Mouse (Mus musculus): ENCODE measurements around the gene Ano4. TPM values are rescaled to one million over a fixed set of nuclear protein-coding genes. Genes with fewer than 3 reads are reported as not detected.

The Ano4 gene
- polyA plus RNA-seq, 1 experiment, result not detected

DNA sequence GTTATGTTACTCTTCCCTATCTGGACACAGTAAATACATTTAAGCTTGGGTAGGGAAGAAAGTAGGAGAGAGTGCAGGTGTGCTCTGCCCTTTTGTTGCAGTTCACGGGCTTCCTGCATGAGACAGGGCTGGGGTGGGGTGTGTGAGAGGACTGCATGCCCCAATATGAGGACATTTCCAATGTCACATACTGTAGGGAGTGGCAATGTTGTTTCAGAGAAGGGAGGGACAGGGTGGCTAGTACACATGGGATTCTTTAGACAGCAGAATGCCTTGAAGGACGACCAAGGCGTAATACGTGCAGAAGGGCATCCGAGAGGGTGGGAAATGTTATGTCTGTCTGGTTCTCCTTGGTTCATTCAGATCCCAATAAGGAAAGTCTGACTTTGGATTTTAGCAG, 18.2 kb downstream of the Ano4 start:
- H3K79me2 ChIP-seq (ENCODE audit: control insufficient read depth, insufficient read depth), result no peaks in the 10 kb centered on the region
- TF ChIP-seq MYOG (IDR thresholded peaks at IDR 0.05; ENCODE audit: control insufficient read depth, extremely low read depth, insufficient read length) (no peak), MYOD1 (IDR thresholded peaks at IDR 0.05; ENCODE audit: control insufficient read depth, insufficient read length, low read depth) (no peak), FOSL1 (IDR thresholded peaks at IDR 0.05; ENCODE audit: insufficient read depth, low read length, poor library complexity, severe bottlenecking) (no peak), MAX (IDR thresholded peaks at IDR 0.05) (no peak)
- H3K79me3 ChIP-seq (ENCODE audit: low read depth), result no peaks in the 10 kb centered on the region
- no peaks in the 10 kb centered on the region for H3K36me3 ChIP-seq (ENCODE audit: control insufficient read depth, insufficient read depth)
- H3K4me3 ChIP-seq (ENCODE audit: insufficient read depth, poor library complexity, severe bottlenecking), result no peak overlapping the region
- peaks cover 3% of the 10 kb centered on the region for H3K27me3 ChIP-seq (ENCODE audit: control insufficient read depth, insufficient read depth, insufficient read length)
- H3ac ChIP-seq (ENCODE audit: control insufficient read depth, insufficient read length, low read depth), result no peak overlapping the region

DNA sequence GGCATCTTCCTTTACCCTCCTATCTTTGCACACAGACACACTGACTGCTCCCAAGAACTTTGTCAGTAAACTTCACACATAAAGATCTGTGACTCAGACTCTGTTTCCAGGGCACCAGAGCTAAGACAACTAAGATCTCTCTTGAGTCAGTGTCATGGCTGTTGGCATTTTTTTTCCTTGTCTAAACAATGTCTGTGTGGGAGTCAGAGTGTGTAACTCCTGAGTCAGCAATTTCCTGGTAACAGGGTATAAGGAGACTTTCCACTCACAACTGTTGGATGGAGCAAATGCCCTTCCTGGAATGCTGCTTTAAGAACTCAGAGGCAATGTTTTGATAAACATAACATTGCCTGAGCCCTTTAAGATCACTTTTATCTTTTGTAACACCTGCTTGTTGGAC, 37.0 kb downstream of the Ano4 start:
- no peak for TF ChIP-seq FOSL1 (IDR thresholded peaks at IDR 0.05; ENCODE audit: insufficient read depth, low read length, poor library complexity, severe bottlenecking)
- TF ChIP-seq CEBPB (IDR thresholded peaks at IDR 0.05; ENCODE audit: low read depth), result no peak
- no peak for TF ChIP-seq CTCF (IDR thresholded peaks at IDR 0.05; ENCODE audit: control insufficient read depth, insufficient read depth, insufficient read length)
- no peak for TF ChIP-seq USF1 (IDR thresholded peaks at IDR 0.05; ENCODE audit: low read depth)
- TF ChIP-seq MYOD1 (IDR thresholded peaks at IDR 0.05; ENCODE audit: control insufficient read depth, insufficient read length, low read depth), result no peak
- no peak for TF ChIP-seq MAX (IDR thresholded peaks at IDR 0.05)
- no peak for TF ChIP-seq MYOG (IDR thresholded peaks at IDR 0.05; ENCODE audit: control insufficient read depth, extremely low read depth, insufficient read length)
- Histone ChIP-seq H3K79me2 (ENCODE audit: control insufficient read depth, insufficient read depth) (no peaks in the 10 kb centered on the region), H3K4me3 (ENCODE audit: insufficient read depth, poor library complexity, severe bottlenecking) (no peak overlapping the region), H3K27me3 (ENCODE audit: control insufficient read depth, insufficient read depth, insufficient read length) (no peaks in the 10 kb centered on the region), H3ac (ENCODE audit: control insufficient read depth, insufficient read length, low read depth) (no peak overlapping the region), H3K79me3 (ENCODE audit: low read depth) (no peaks in the 10 kb centered on the region), H3K36me3 (ENCODE audit: control insufficient read depth, insufficient read depth) (no peaks in the 10 kb centered on the region)

DNA sequence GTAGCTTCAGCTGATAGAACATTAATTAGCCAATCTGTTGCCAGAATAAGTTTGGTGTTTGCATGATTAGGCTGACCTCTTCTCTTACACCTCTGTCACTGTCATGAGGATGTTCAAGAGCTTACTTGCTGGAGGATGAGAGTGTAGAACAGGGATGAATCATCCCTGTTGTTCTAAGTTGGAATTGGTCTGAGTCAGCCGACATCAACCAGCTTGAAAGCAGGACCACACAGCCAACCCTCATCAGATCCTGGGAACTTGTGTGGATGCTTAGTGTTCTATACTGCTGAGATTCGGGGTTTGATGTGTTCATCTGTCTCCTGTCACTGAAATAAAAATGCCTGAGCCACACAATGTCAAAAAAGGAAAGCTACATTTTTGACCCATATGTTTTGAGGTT, 44.2 kb downstream of the Ano4 start:
- H3K79me3 ChIP-seq (ENCODE audit: low read depth), result no peaks in the 10 kb centered on the region
- no peaks in the 10 kb centered on the region for H3K36me3 ChIP-seq (ENCODE audit: control insufficient read depth, insufficient read depth)
- H3K79me2 ChIP-seq (ENCODE audit: control insufficient read depth, insufficient read depth), result no peaks in the 10 kb centered on the region
- TF ChIP-seq USF1 (IDR thresholded peaks at IDR 0.05; ENCODE audit: low read depth) (no peak), CEBPB (IDR thresholded peaks at IDR 0.05; ENCODE audit: low read depth) (no peak), CTCF (IDR thresholded peaks at IDR 0.05; ENCODE audit: control insufficient read depth, insufficient read depth, insufficient read length) (no peak), MYOD1 (IDR thresholded peaks at IDR 0.05; ENCODE audit: control insufficient read depth, insufficient read length, low read depth) (no peak), MAX (IDR thresholded peaks at IDR 0.05) (no peak), FOSL1 (IDR thresholded peaks at IDR 0.05; ENCODE audit: insufficient read depth, low read length, poor library complexity, severe bottlenecking) (no peak), MYOG (IDR thresholded peaks at IDR 0.05; ENCODE audit: control insufficient read depth, extremely low read depth, insufficient read length) (no peak)
- no peak overlapping the region for H3K4me3 ChIP-seq (ENCODE audit: insufficient read depth, poor library complexity, severe bottlenecking)
- no peaks in the 10 kb centered on the region for H3K27me3 ChIP-seq (ENCODE audit: control insufficient read depth, insufficient read depth, insufficient read length)
- no peak overlapping the region for H3ac ChIP-seq (ENCODE audit: control insufficient read depth, insufficient read length, low read depth)

DNA sequence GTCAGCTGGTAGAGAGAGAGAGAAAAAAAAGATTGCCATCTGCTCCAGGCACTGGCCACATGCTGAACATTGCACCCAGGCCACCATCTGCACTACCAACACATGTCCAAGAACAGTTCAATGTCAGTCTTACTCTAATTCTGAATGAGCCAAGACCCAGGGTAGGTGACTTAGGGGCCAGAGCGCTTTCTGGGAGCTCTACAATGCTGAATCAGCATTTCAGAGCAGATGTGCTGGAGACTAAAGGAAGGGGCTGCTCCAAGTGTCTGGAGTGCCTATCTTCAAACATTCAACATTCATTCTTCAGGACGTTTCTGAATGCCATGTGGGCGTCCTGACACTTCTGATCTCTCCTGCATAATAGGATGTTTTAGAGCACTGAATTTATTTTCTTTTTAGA, 51.8 kb downstream of the Ano4 start:
- no peaks in the 10 kb centered on the region for H3K27me3 ChIP-seq (ENCODE audit: control insufficient read depth, insufficient read depth, insufficient read length)
- TF ChIP-seq MYOG (IDR thresholded peaks at IDR 0.05; ENCODE audit: control insufficient read depth, extremely low read depth, insufficient read length) (no peak), MAX (IDR thresholded peaks at IDR 0.05) (no peak), CTCF (IDR thresholded peaks at IDR 0.05; ENCODE audit: control insufficient read depth, insufficient read depth, insufficient read length) (no peak), FOSL1 (IDR thresholded peaks at IDR 0.05; ENCODE audit: insufficient read depth, low read length, poor library complexity, severe bottlenecking) (no peak), CEBPB (IDR thresholded peaks at IDR 0.05; ENCODE audit: low read depth) (no peak), MYOD1 (IDR thresholded peaks at IDR 0.05; ENCODE audit: control insufficient read depth, insufficient read length, low read depth) (no peak), USF1 (IDR thresholded peaks at IDR 0.05; ENCODE audit: low read depth) (no peak)

DNA sequence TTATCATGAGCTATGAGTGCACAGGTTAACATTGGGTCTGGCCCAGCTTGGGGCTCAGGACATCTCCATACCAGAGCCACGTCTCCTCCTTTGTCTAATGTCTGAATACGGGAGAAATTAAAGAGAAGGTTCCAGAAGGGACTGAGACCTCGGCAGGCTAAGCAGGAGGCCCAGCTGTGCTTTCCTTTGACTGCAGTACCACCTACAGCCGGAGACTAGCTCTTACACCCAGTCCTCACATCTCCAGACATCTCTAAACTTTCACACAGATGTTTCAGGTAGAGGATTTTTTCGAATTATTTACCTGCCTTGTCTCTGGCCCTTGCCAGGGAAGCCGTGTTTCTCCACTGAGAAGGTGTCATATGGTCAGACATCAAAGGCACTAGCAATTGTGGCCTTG, 53.9 kb downstream of the Ano4 start:
- Histone ChIP-seq H3K79me3 (ENCODE audit: low read depth) (no peaks in the 10 kb centered on the region), H3ac (ENCODE audit: control insufficient read depth, insufficient read length, low read depth) (no peak overlapping the region)
- no peak for TF ChIP-seq MYOD1 (IDR thresholded peaks at IDR 0.05; ENCODE audit: control insufficient read depth, insufficient read length, low read depth)
- TF ChIP-seq USF1 (IDR thresholded peaks at IDR 0.05; ENCODE audit: low read depth), result no peak
- no peak for TF ChIP-seq CEBPB (IDR thresholded peaks at IDR 0.05; ENCODE audit: low read depth)
- no peak for TF ChIP-seq MAX (IDR thresholded peaks at IDR 0.05)
- no peak for TF ChIP-seq CTCF (IDR thresholded peaks at IDR 0.05; ENCODE audit: control insufficient read depth, insufficient read depth, insufficient read length)
- no peak for TF ChIP-seq MYOG (IDR thresholded peaks at IDR 0.05; ENCODE audit: control insufficient read depth, extremely low read depth, insufficient read length)
- TF ChIP-seq FOSL1 (IDR thresholded peaks at IDR 0.05; ENCODE audit: insufficient read depth, low read length, poor library complexity, severe bottlenecking), result no peak

More for the DNA sequence above, 51.8 kb downstream of the Ano4 start:
- no peak overlapping the region for H3ac ChIP-seq (ENCODE audit: control insufficient read depth, insufficient read length, low read depth)
- H3K79me2 ChIP-seq (ENCODE audit: control insufficient read depth, insufficient read depth), result no peaks in the 10 kb centered on the region
- H3K79me3 ChIP-seq (ENCODE audit: low read depth), result no peaks in the 10 kb centered on the region
- no peaks in the 10 kb centered on the region for H3K36me3 ChIP-seq (ENCODE audit: control insufficient read depth, insufficient read depth)
- H3K4me3 ChIP-seq (ENCODE audit: insufficient read depth, poor library complexity, severe bottlenecking), result no peak overlapping the region

DNA sequence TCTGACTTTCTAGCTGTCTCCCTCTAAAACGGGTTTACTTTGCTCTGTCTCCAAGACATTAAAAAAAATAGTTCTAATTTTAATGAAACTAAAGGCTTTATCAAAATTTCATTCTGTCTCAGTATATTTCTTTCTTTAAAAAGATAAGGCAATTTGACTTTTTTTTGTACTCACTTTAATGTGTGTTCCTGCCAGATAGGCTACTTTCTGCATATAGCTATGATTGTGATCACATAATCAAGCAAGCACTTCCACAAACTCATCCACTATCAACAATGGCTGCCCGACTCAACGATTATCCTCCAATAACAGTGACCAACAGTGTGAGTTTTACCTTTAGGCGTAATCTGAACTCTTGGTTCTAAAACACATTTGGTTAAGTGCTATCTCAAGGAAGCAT, 55.3 kb downstream of the Ano4 start:
- TF ChIP-seq MYOD1 (IDR thresholded peaks at IDR 0.05; ENCODE audit: control insufficient read depth, insufficient read length, low read depth) (no peak), MYOG (IDR thresholded peaks at IDR 0.05; ENCODE audit: control insufficient read depth, extremely low read depth, insufficient read length) (no peak), USF1 (IDR thresholded peaks at IDR 0.05; ENCODE audit: low read depth) (no peak), MAX (IDR thresholded peaks at IDR 0.05) (no peak), CEBPB (IDR thresholded peaks at IDR 0.05; ENCODE audit: low read depth) (no peak), FOSL1 (IDR thresholded peaks at IDR 0.05; ENCODE audit: insufficient read depth, low read length, poor library complexity, severe bottlenecking) (no peak), CTCF (IDR thresholded peaks at IDR 0.05; ENCODE audit: control insufficient read depth, insufficient read depth, insufficient read length) (no peak)
- Histone ChIP-seq H3K4me3 (ENCODE audit: insufficient read depth, poor library complexity, severe bottlenecking) (no peak overlapping the region), H3K36me3 (ENCODE audit: control insufficient read depth, insufficient read depth) (no peaks in the 10 kb centered on the region), H3ac (ENCODE audit: control insufficient read depth, insufficient read length, low read depth) (no peak overlapping the region), H3K79me3 (ENCODE audit: low read depth) (no peaks in the 10 kb centered on the region), H3K27me3 (ENCODE audit: control insufficient read depth, insufficient read depth, insufficient read length) (no peaks in the 10 kb centered on the region), H3K79me2 (ENCODE audit: control insufficient read depth, insufficient read depth) (no peaks in the 10 kb centered on the region)

More for the DNA sequence above, 53.9 kb downstream of the Ano4 start:
- Histone ChIP-seq H3K27me3 (ENCODE audit: control insufficient read depth, insufficient read depth, insufficient read length) (no peaks in the 10 kb centered on the region), H3K4me3 (ENCODE audit: insufficient read depth, poor library complexity, severe bottlenecking) (no peak overlapping the region), H3K36me3 (ENCODE audit: control insufficient read depth, insufficient read depth) (no peaks in the 10 kb centered on the region), H3K79me2 (ENCODE audit: control insufficient read depth, insufficient read depth) (no peaks in the 10 kb centered on the region)
